Mouse (Mus musculus) liver, embryonic 11.5 days (tissue): ENCODE results near the gene Apex1. TPM values are rescaled to one million over a fixed set of nuclear protein-coding genes. Genes with fewer than 3 reads are reported as not detected.
A peak's percentile ranks its signal among the peaks of the same experiment; 100 is the strongest.
"Not testable (repeated sequence)": the region's sequence is repeated elsewhere in the genome, so short reads cannot be mapped to it uniquely, and the experiment has no call there.

Source experiments
- ATAC-seq: fragments of 200-750 bp; cut with Nextera tagmentation; replicated peaks from 2 replicates; pipeline ENCODE4 v1.8.0; 2017; ENCODE audit warnings: moderate number of reproducible peaks, mild to moderate bottlenecking, moderate TSS enrichment, moderate library complexity; ENCODE audit not compliant: low FRiP score
- DNase-seq: peaks from one replicate; pipeline ENCODE4 v3.0.0-alpha.2; 2017; ENCODE audit warnings: low spot score
- H3K27ac ChIP-seq: fragments of 300-500 bp; sonication (generic); 2 replicates; pipeline ENCODE4 v1.5.1; 2014; ENCODE audit warnings: mild to moderate bottlenecking, low read depth, low read length, control low read depth
- H3K27me3 ChIP-seq: fragments of 300-500 bp; sonication (generic); replicated peaks from 2 replicates; pipeline ENCODE4 v1.6.1; 2014; ENCODE audit warnings: low read length, mixed read lengths; ENCODE audit not compliant: control insufficient read depth, insufficient read depth
- H3K36me3 ChIP-seq: fragments of 300-500 bp; sonication (generic); 2 replicates; pipeline ENCODE4 v1.6.1; 2014; ENCODE audit warnings: mild to moderate bottlenecking, low read length, moderate library complexity, mixed read lengths; ENCODE audit not compliant: control insufficient read depth, insufficient read depth
- H3K4me1 ChIP-seq: fragments of 300-500 bp; sonication (generic); replicated peaks from 2 replicates; pipeline ENCODE4 v1.6.1; 2014; ENCODE audit warnings: low read length, mixed read lengths; ENCODE audit not compliant: control insufficient read depth, insufficient read depth
- H3K4me2 ChIP-seq: fragments of 300-500 bp; sonication (generic); 2 replicates; pipeline ENCODE4 v1.6.1; 2014; ENCODE audit warnings: mild to moderate bottlenecking, control low read depth, moderate library complexity
- H3K4me3 ChIP-seq: fragments of 300-500 bp; sonication (generic); 2 replicates; pipeline ENCODE4 v1.5.1; 2014; ENCODE audit warnings: low read depth, low read length, control low read depth
- H3K9ac ChIP-seq: fragments of 300-500 bp; sonication (generic); 2 replicates; pipeline ENCODE4 v1.6.1; 2014; ENCODE audit warnings: low read depth, low read length, control low read depth
- H3K9me3 ChIP-seq: fragments of 300-500 bp; sonication (generic); 2 replicates; pipeline ENCODE4 v1.6.1; 2016; ENCODE audit warnings: low read length, inconsistent platforms, mixed read lengths; ENCODE audit not compliant: control insufficient read depth
- WGBS: fragments of 180-500 bp; shearing (Covaris S2); extraction: QIAGEN DNeasy Blood & Tissue Kit; methylation state at CpG from one replicate; pipeline ENCODE4 v1.1.7; 2014; 5-methylcytosine and 5-hydroxymethylcytosine counted together
- polyA plus RNA-seq: library from polyadenylated mRNA; unstranded; fragments of >200 nt; fragmentation: Nextera tagmentation; extraction: Ambion mirVana; gene quantifications from 2 replicates; pipeline ENCODE4 v1.2.1, GENCODE M21; 2014

Gene Apex1
- polyA plus RNA-seq, 1 experiment from 2014 or later: 251 TPM

GRCm38 (mm10) chr14:50955942-50956508 is 31.3 kb downstream of the Apex1 start, which contains the start of gene Pnp2:
Pnp2 (plus strand) TSS chr14:50955992.
- H3K27me3 ChIP-seq, H3K9ac ChIP-seq, H3K4me1 ChIP-seq, H3K27ac ChIP-seq, H3K36me3 ChIP-seq, H3K9me3 ChIP-seq: not testable (repeated sequence)
- Histone ChIP-seq H3K4me3 (peak within 1 kb of the TSS; percentile 30), H3K4me2 (peak within 1 kb of the TSS; percentile 55)
- 19% methylated on average over 18 of the region's 19 CpGs for WGBS
- ATAC-seq (peak; percentile 72), DNase-seq (peak; percentile 51)

GRCm38 (mm10) chr14:50956724-50957123 is 32.0 kb downstream of the Apex1 start:
- not testable (repeated sequence) for H3K4me3 ChIP-seq, H3K9ac ChIP-seq
- H3K4me2 ChIP-seq: peak overlapping the region; percentile 55

GRCm38 (mm10) chr14:50957146-50957545 is 32.4 kb downstream of the Apex1 start:
- H3K9ac ChIP-seq, H3K4me3 ChIP-seq, DNase-seq, H3K36me3 ChIP-seq, H3K27ac ChIP-seq, ATAC-seq, H3K4me2 ChIP-seq, H3K9me3 ChIP-seq, H3K27me3 ChIP-seq, H3K4me1 ChIP-seq: not testable (repeated sequence)
- 48% methylated on average over 3 of the region's 3 CpGs for WGBS

More at GRCm38 (mm10) chr14:50956724-50957123, 32.0 kb downstream of the Apex1 start:
- H3K27me3 ChIP-seq, DNase-seq, ATAC-seq, H3K4me1 ChIP-seq, H3K9me3 ChIP-seq, H3K36me3 ChIP-seq, H3K27ac ChIP-seq: not testable (repeated sequence)
- 82% methylated on average over 6 of the region's 6 CpGs for WGBS

GRCm38 (mm10) chr14:50958289-50958995 is 33.7 kb downstream of the Apex1 start:
- peak overlapping the region; percentile 38; the same call in 1 of the 2 replicates for H3K27ac ChIP-seq
- H3K9me3 ChIP-seq, H3K4me3 ChIP-seq, H3K36me3 ChIP-seq, H3K4me1 ChIP-seq, H3K27me3 ChIP-seq, H3K4me2 ChIP-seq, DNase-seq, H3K9ac ChIP-seq: not testable (repeated sequence)
- peak; percentile 64 for ATAC-seq
- 51% methylated on average over 5 of the region's 5 CpGs for WGBS

GRCm38 (mm10) chr14:50968216-50968980 is 43.6 kb downstream of the Apex1 start:
- no peak for ATAC-seq
- 79% methylated on average over 5 of the region's 5 CpGs for WGBS

GRCm38 (mm10) chr14:50969041-50969440 is 44.3 kb downstream of the Apex1 start:
- no peak overlapping the region for H3K9ac ChIP-seq
- no peaks in the 10 kb centered on the region for H3K27me3 ChIP-seq
- H3K4me3 ChIP-seq: no peak overlapping the region
- H3K27ac ChIP-seq: no peak overlapping the region
- no peaks in the 10 kb centered on the region for H3K36me3 ChIP-seq
- 0 out of 2 replicates have a peak, but pooled peaks cover 7% of the 10 kb centered on the region for H3K4me1 ChIP-seq
- no peak overlapping the region for H3K4me2 ChIP-seq
- no peaks in the 10 kb centered on the region for H3K9me3 ChIP-seq
- 54% methylated on average over 1 of the region's 1 CpGs for WGBS
- DNase-seq (no peak), ATAC-seq (no peak)

More at GRCm38 (mm10) chr14:50968216-50968980, 43.6 kb downstream of the Apex1 start:
- Histone ChIP-seq H3K9ac (no peak overlapping the region), H3K27ac (no peak overlapping the region), H3K9me3 (no peaks in the 10 kb centered on the region), H3K4me2 (no peak overlapping the region), H3K36me3 (no peaks in the 10 kb centered on the region), H3K4me1 (0 out of 2 replicates have a peak, but pooled peaks cover 7% of the 10 kb centered on the region), H3K4me3 (no peak overlapping the region), H3K27me3 (no peaks in the 10 kb centered on the region)
- no peak for DNase-seq

GRCm38 (mm10) chr14:50969558-50970544 is 45.1 kb downstream of the Apex1 start:
- no peaks in the 10 kb centered on the region for H3K36me3 ChIP-seq
- peak overlapping the region; percentile 38 for H3K4me2 ChIP-seq
- H3K27me3 ChIP-seq: no peaks in the 10 kb centered on the region
- ATAC-seq: no peak
- WGBS: 32% methylated on average over 12 of the region's 12 CpGs
- 0 out of 2 replicates have a peak, but pooled peaks cover 7% of the 10 kb centered on the region for H3K4me1 ChIP-seq
- DNase-seq: no peak
- H3K9ac ChIP-seq: no peak overlapping the region; the same call in 1 of the 2 replicates
- no peak overlapping the region for H3K27ac ChIP-seq
- no peaks in the 10 kb centered on the region for H3K9me3 ChIP-seq
- no peak overlapping the region for H3K4me3 ChIP-seq

GRCm38 (mm10) chr14:50970822-50971221 is 46.1 kb downstream of the Apex1 start:
- ATAC-seq (no peak), DNase-seq (no peak)
- H3K27me3 ChIP-seq: no peaks in the 10 kb centered on the region
- no peak overlapping the region for H3K9ac ChIP-seq
- H3K4me1 ChIP-seq: 0 out of 2 replicates have a peak, but pooled peaks cover 7% of the 10 kb centered on the region
- WGBS: 44% methylated on average over 1 of the region's 1 CpGs
- H3K4me3 ChIP-seq: no peak overlapping the region
- no peak overlapping the region for H3K4me2 ChIP-seq
- H3K9me3 ChIP-seq: no peaks in the 10 kb centered on the region
- no peaks in the 10 kb centered on the region for H3K36me3 ChIP-seq
- H3K27ac ChIP-seq: no peak overlapping the region
